Mouse (Mus musculus): Measurements from ENCODE around the gene Idi2. TPM values are rescaled to one million over a fixed set of nuclear protein-coding genes. Genes with fewer than 3 reads are reported as not detected.

Gene Idi2
- polyA plus RNA-seq (2017; shearing (Covaris generic)) = not detected

GRCm38 (mm10) chr13:8952563-8952962, at the start of gene Idi2:
TSS of gene Idi2 (plus strand) at chr13:8952863.

DNA sequence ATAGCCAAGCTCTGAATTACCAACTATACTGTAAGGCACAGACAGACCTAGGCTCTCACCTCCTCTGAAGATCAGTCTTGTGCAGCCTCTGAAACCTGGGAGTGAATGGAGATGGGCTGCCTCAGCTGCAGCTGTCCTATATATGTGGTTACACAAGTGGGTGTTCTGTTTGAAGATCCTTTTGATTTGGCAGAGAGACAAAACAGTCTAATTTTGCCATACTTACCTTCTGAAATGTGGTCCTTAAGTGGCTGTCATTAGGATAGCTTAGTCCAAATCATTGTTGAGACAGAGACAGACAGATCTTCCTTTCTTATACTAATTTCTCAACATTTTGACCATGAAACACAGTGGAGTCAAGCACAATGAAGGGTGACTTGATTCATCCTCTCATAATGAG, 4.5 kb upstream of the Idi2 start, which contains the start of gene Gm9745:
Gene Gm9745 (minus strand): TSS at position 101 of the 400 bp plus-strand sequence.

DNA sequence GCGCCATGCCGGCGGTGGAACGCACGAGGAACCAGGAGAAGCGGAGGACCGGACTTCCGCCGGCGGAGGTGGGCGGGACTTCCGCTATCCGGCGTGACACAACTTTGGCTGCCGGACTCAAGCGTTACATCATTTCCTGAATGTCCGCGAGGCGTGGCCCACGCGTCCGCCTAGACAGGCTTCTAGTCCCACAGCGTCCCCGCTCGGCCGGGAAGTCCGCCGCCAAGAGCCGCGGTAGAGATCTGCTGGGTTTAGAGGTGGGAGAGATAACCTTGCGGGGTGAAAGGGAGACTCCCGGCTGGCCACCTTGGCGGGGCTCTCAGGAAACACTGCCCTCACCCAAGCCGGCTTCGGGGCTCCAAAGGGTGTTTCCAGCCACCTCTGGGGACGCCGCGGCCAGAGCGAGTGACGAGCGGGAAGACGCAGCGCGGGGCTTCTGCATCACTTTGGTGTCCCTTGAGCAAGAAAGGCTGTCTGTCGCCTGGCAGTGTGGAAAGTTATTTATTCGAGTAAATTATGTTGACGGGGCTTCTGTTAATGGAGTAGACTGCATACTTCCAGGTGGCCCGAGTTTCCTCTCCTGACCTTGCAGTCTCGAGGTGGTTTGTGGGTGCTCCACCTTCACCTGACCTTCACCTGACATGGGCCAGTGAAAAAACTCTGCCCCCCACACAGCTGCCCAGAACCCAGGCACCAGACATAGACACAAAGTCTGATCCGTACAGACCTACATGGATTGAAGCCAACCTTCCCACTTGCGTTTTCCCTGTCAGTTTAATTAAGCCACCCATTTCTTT, 43.5 kb downstream of the Idi2 start, which contains the start of gene Gtpbp4:
Gene Gtpbp4 (minus strand): TSS at position 94 of the 797 bp plus-strand sequence.

Other genes starting within 250 kb of the Idi2 start
- 47.7 TPM for gene Wdr37, start 81.0 kb upstream of the Idi2 start, polyA plus RNA-seq (2017; shearing (Covaris generic))
- gene Idi1, start 67.4 kb upstream of the Idi2 start, polyA plus RNA-seq (2017; shearing (Covaris generic)) = 44.3 TPM
- gene Gm9745, start 4.6 kb upstream of the Idi2 start, polyA plus RNA-seq (2017; shearing (Covaris generic)) = not detected
- 107 TPM for gene Gtpbp4, start 43.2 kb downstream of the Idi2 start, polyA plus RNA-seq (2017; shearing (Covaris generic))
- gene Larp4b, start 141.0 kb downstream of the Idi2 start, polyA plus RNA-seq (2017; shearing (Covaris generic)) = 14.3 TPM

All from activated CD4-positive, CD25-positive, alpha-beta regulatory T cell, adult 9 weeks (primary cell).